Comparison of ENCODE assay signal across 12 mouse cellular contexts in genomic region chr7:65074194-65074593, GRCm38 (mm10).
A peak's percentile ranks its signal among the peaks of the same experiment; 100 is the strongest.
DNase-seq lines count a peak whose midpoint lies in the region; ATAC-seq lines count a peak whose summit lies in the region.
"Had no signal": no experiment of that assay in that cellular context is flagged by ENCODE, and none has a peak within 500 bp of the region (broad histone marks: within the 10 kb centered on the region; RNA-seq: fewer than 3 reads in every experiment).

No protein-coding gene starts in this region.

- no peaks in the 10 kb centered on the region for H3K27me3 ChIP-seq in kidney, embryonic 14.5 days (ENCODE audit: control insufficient read depth, insufficient read depth, low read length)
- no peaks in the 10 kb centered on the region for H3K27me3 ChIP-seq in midbrain, embryonic 13.5 days
- H3K27me3 ChIP-seq in midbrain, embryonic 15.5 days (replicated peaks): no peaks in the 10 kb centered on the region
- H3K27me3 ChIP-seq: embryonic facial prominence, embryonic 15.5 days; heart, embryonic 12.5 days; stomach, embryonic 15.5 days had no signal

- WGBS in kidney, embryonic 14.5 days: 53% methylated on average over 9 of the region's 9 CpGs
- WGBS in midbrain, embryonic 13.5 days: 41% methylated on average over 9 of the region's 9 CpGs
- 48% methylated on average over 9 of the region's 9 CpGs for WGBS in midbrain, embryonic 15.5 days

- H3K27ac ChIP-seq in kidney, embryonic 14.5 days (ENCODE audit: low read depth, low read length): no peak overlapping the region
- H3K27ac ChIP-seq in midbrain, embryonic 13.5 days: no peak overlapping the region
- H3K27ac ChIP-seq in midbrain, embryonic 15.5 days: no peak overlapping the region
- H3K27ac ChIP-seq: embryonic facial prominence, embryonic 15.5 days; hindbrain, embryonic 14.5 days; stomach, embryonic 15.5 days had no signal

- ATAC-seq in kidney, embryonic 14.5 days (ENCODE audit: low FRiP score, low TSS enrichment): 0 out of 2 replicates have a peak, but pooled peaks have one; percentile 16
- ATAC-seq in midbrain, embryonic 13.5 days: peak; percentile 37; the same call in 1 of the 2 replicates
- ATAC-seq in midbrain, embryonic 15.5 days (replicated peaks): no peak

- no peak overlapping the region for H3K9ac ChIP-seq in kidney, embryonic 14.5 days (ENCODE audit: low read depth, low read length)
- no peak overlapping the region for H3K9ac ChIP-seq in midbrain, embryonic 13.5 days (replicated peaks)
- no peak overlapping the region for H3K9ac ChIP-seq in midbrain, embryonic 15.5 days
- H3K9ac ChIP-seq: embryonic facial prominence, embryonic 15.5 days; heart, embryonic 12.5 days; hindbrain, embryonic 14.5 days; stomach, embryonic 15.5 days had no signal

- H3K4me2 ChIP-seq in kidney, embryonic 14.5 days (replicated peaks; ENCODE audit: low read depth, low read length): no peak overlapping the region
- H3K4me2 ChIP-seq in midbrain, embryonic 13.5 days (replicated peaks): no peak overlapping the region
- H3K4me2 ChIP-seq in midbrain, embryonic 15.5 days: no peak overlapping the region
- H3K4me2 ChIP-seq: embryonic facial prominence, embryonic 15.5 days; heart, embryonic 12.5 days; hindbrain, embryonic 14.5 days; stomach, embryonic 15.5 days had no signal

- H3K4me1 ChIP-seq in kidney, embryonic 14.5 days (ENCODE audit: control insufficient read depth, insufficient read depth, low read length): no peaks in the 10 kb centered on the region
- peaks cover 4% of the 10 kb centered on the region; the same call in 1 of the 2 replicates for H3K4me1 ChIP-seq in midbrain, embryonic 13.5 days (replicated peaks)
- peaks cover 8% of the 10 kb centered on the region; the same call in 1 of the 2 replicates for H3K4me1 ChIP-seq in midbrain, embryonic 15.5 days
- H3K4me1 ChIP-seq: embryonic facial prominence, embryonic 15.5 days; stomach, embryonic 15.5 days had no signal

- no peak for DNase-seq in kidney, adult 11 months
- DNase-seq in embryo, embryonic 10.5 days (ENCODE audit: low spot score): peak; percentile 19
- peak; percentile 21 for DNase-seq in retina, embryonic 14.5 days (ENCODE audit: low spot score)
- DNase-seq in cerebellum, postnatal 4 days (ENCODE audit: low spot score in 2 of 2): no peak
- DNase-seq in layer of hippocampus, adult 9-10 months (ENCODE audit: low spot score): no peak

- no peaks in the 10 kb centered on the region for H3K36me3 ChIP-seq in kidney, embryonic 14.5 days (ENCODE audit: control insufficient read depth, insufficient read depth, low read length)
- no peaks in the 10 kb centered on the region for H3K36me3 ChIP-seq in midbrain, embryonic 13.5 days
- H3K36me3 ChIP-seq in midbrain, embryonic 15.5 days (replicated peaks): no peaks in the 10 kb centered on the region
- H3K36me3 ChIP-seq: embryonic facial prominence, embryonic 15.5 days; heart, embryonic 12.5 days; stomach, embryonic 15.5 days had no signal

- H3K4me3 ChIP-seq in kidney, embryonic 14.5 days (ENCODE audit: low read length): no peak overlapping the region
- no peak overlapping the region for H3K4me3 ChIP-seq in midbrain, embryonic 13.5 days (replicated peaks)
- no peak overlapping the region for H3K4me3 ChIP-seq in midbrain, embryonic 15.5 days
- H3K4me3 ChIP-seq: embryonic facial prominence, embryonic 15.5 days; heart, embryonic 12.5 days; stomach, embryonic 15.5 days had no signal

- H3K9me3 ChIP-seq in kidney, embryonic 14.5 days (ENCODE audit: control insufficient read depth, low read length): no peaks in the 10 kb centered on the region
- peaks cover 5% of the 10 kb centered on the region; the same call in 1 of the 2 replicates for H3K9me3 ChIP-seq in midbrain, embryonic 13.5 days
- H3K9me3 ChIP-seq in midbrain, embryonic 15.5 days: no peaks in the 10 kb centered on the region
- H3K9me3 ChIP-seq: embryonic facial prominence, embryonic 15.5 days; stomach, embryonic 15.5 days had no signal

Comparison
In these comparisons a context has a peak if more than half of its experiments do, and no peak if none do; other contexts are left out.
1. DNase-seq: peak in embryo, embryonic 10.5 days (single experiment) and retina, embryonic 14.5 days (single experiment); none in kidney, adult 11 months (single experiment), cerebellum, postnatal 4 days (0 of 2) and layer of hippocampus, adult 9-10 months (single experiment).